In the genomic region with DNA sequence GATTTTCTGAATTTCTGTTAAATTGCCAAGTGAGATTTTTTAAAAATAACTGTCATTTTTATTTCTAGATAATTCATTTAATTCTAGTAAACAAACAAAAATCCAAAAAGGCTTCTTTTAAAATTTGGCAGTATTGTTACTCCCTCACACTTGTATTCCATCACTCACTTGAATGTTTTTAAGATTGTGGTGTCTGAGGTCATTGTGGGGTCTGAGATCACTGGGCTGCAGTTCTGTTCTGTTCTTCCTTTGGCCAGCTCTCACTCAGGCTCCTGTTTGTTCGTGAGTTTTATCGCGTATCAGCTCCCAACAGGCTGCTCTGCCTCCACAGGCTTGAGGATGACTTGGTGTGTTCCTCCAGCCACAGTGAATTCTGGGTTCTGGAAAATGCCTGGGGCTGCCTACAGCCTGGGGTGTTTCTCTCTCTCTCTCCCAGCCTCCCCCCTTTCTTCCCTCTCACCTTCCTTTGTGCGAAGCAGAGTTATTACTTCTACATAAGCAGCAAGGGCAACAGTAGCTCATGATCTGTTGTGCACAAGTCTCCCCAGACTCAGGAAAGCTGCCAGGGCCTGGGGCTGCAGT, we compare ENCODE assay signal across 9 mouse cellular contexts. TPM values are rescaled to one million over a fixed set of nuclear protein-coding genes. Genes with fewer than 3 reads are reported as not detected.
DNase-seq lines count a peak whose midpoint lies in the region; ATAC-seq lines count a peak whose summit lies in the region.
"Had no signal": no experiment of that assay in that cellular context is flagged by ENCODE, and none has a peak within 500 bp of the region (broad histone marks: within the 10 kb centered on the region; RNA-seq: fewer than 3 reads in every experiment).

No protein-coding gene starts in this region.

- no peak for DNase-seq in lung, postnatal 36 days
- DNase-seq in embryo, embryonic 10.5 days (ENCODE audit: low spot score), result no peak
- no peak for DNase-seq in thymus, postnatal 14 days
- DNase-seq: layer of hippocampus, postnatal 36 days; lung, postnatal 14 days had no signal

- no peak overlapping the region for H3K4me3 ChIP-seq in lung, embryonic 15.5 days
- H3K4me3 ChIP-seq in heart, embryonic 16.5 days (ENCODE audit: low read length), result no peak overlapping the region
- H3K4me3 ChIP-seq in limb, embryonic 12.5 days (replicated peaks), result no peak overlapping the region
- H3K4me3 ChIP-seq in midbrain, embryonic 16.5 days (ENCODE audit: low read depth, low read length), result no peak overlapping the region

- H3K9me3 ChIP-seq in lung, embryonic 15.5 days, result no peaks in the 10 kb centered on the region
- no peaks in the 10 kb centered on the region for H3K9me3 ChIP-seq in heart, embryonic 16.5 days (replicated peaks; ENCODE audit: control insufficient read depth, low read length)
- H3K9me3 ChIP-seq in limb, embryonic 12.5 days, result no peaks in the 10 kb centered on the region; the same call in 1 of the 2 replicates
- no peaks in the 10 kb centered on the region for H3K9me3 ChIP-seq in midbrain, embryonic 16.5 days (replicated peaks; ENCODE audit: control insufficient read depth, low read length, poor library complexity, severe bottlenecking)

- no peaks in the 10 kb centered on the region for H3K27me3 ChIP-seq in lung, embryonic 15.5 days
- H3K27me3 ChIP-seq in heart, embryonic 16.5 days (ENCODE audit: control insufficient read depth, insufficient read depth, low read length), result no peaks in the 10 kb centered on the region
- H3K27me3 ChIP-seq in limb, embryonic 12.5 days, result no peaks in the 10 kb centered on the region
- no peaks in the 10 kb centered on the region for H3K27me3 ChIP-seq in midbrain, embryonic 16.5 days (ENCODE audit: control insufficient read depth, insufficient read depth, low read depth, low read length)

- H3K36me3 ChIP-seq in lung, embryonic 15.5 days, result no peaks in the 10 kb centered on the region
- no peaks in the 10 kb centered on the region for H3K36me3 ChIP-seq in heart, embryonic 16.5 days (ENCODE audit: control insufficient read depth, insufficient read depth)
- no peaks in the 10 kb centered on the region for H3K36me3 ChIP-seq in limb, embryonic 12.5 days
- H3K36me3 ChIP-seq in midbrain, embryonic 16.5 days (ENCODE audit: control insufficient read depth, insufficient read depth, low read length), result no peaks in the 10 kb centered on the region

- WGBS in lung, embryonic 15.5 days, result 32% methylated on average over 4 of the region's 4 CpGs
- WGBS in heart, embryonic 16.5 days, result 36% methylated on average over 4 of the region's 4 CpGs
- WGBS in limb, embryonic 12.5 days, result 51% methylated on average over 4 of the region's 4 CpGs
- WGBS in midbrain, embryonic 16.5 days, result 40% methylated on average over 4 of the region's 4 CpGs

- no peak overlapping the region for H3K4me2 ChIP-seq in lung, embryonic 15.5 days
- H3K4me2 ChIP-seq in heart, embryonic 16.5 days (ENCODE audit: low read depth, low read length), result no peak overlapping the region
- H3K4me2 ChIP-seq in limb, embryonic 12.5 days, result no peak overlapping the region
- no peak overlapping the region for H3K4me2 ChIP-seq in midbrain, embryonic 16.5 days (ENCODE audit: low read length)

- peak; percentile 43; the same call in 1 of the 2 replicates for ATAC-seq in lung, embryonic 15.5 days (ENCODE audit: borderline replicate concordance, extremely low read depth, low FRiP score, low TSS enrichment)
- ATAC-seq in heart, embryonic 16.5 days (replicated peaks; ENCODE audit: extremely low read depth, insufficient read depth, low FRiP score), result peak; percentile 31; the same call in 1 of the 2 replicates
- ATAC-seq in limb, embryonic 12.5 days (ENCODE audit: insufficient number of reproducible peaks, insufficient read depth, low FRiP score, low TSS enrichment, low read depth), result no peak
- ATAC-seq in midbrain, embryonic 16.5 days, result peak; percentile 33; the same call in 1 of the 2 replicates

- H3K4me1 ChIP-seq in lung, embryonic 15.5 days, result peaks cover 20% of the 10 kb centered on the region; the same call in 1 of the 2 replicates
- H3K4me1 ChIP-seq in heart, embryonic 16.5 days (ENCODE audit: control insufficient read depth, insufficient read depth, low read length), result peaks cover 13% of the 10 kb centered on the region
- H3K4me1 ChIP-seq in limb, embryonic 12.5 days (replicated peaks), result peaks cover 12% of the 10 kb centered on the region
- peaks cover 25% of the 10 kb centered on the region for H3K4me1 ChIP-seq in midbrain, embryonic 16.5 days (ENCODE audit: control insufficient read depth, insufficient read depth, low read length)

- no peak overlapping the region for H3K9ac ChIP-seq in lung, embryonic 15.5 days
- no peak overlapping the region; the same call in 1 of the 2 replicates for H3K9ac ChIP-seq in heart, embryonic 16.5 days (ENCODE audit: low read length)
- H3K9ac ChIP-seq in limb, embryonic 12.5 days (replicated peaks), result peak overlapping the region; percentile 27; the same call in 1 of the 2 replicates
- H3K9ac ChIP-seq in midbrain, embryonic 16.5 days (ENCODE audit: low read depth, low read length), result peak overlapping the region; percentile 2; the same call in 1 of the 2 replicates

- H3K27ac ChIP-seq in lung, embryonic 15.5 days, result no peak overlapping the region
- H3K27ac ChIP-seq in heart, embryonic 16.5 days (ENCODE audit: low read length), result no peak overlapping the region
- peak overlapping the region; percentile 64; the same call in 1 of the 2 replicates for H3K27ac ChIP-seq in limb, embryonic 12.5 days
- peak overlapping the region; percentile 73 for H3K27ac ChIP-seq in midbrain, embryonic 16.5 days (ENCODE audit: low read length)

RNA-seq across cellular contexts. Expression of a gene that starts 58.2 kb away (rescaled TPM):
- 28.4 and 31.1 TPM in 2 replicates for polyA plus RNA-seq in lung, embryonic 15.5 days (2015; fragmentation: Nextera tagmentation; extraction: Ambion mirVana)
- 20.2 and 24.9 TPM in 2 replicates for polyA plus RNA-seq in heart, embryonic 16.5 days (2015; fragmentation: Nextera tagmentation; extraction: Ambion mirVana)
- polyA plus RNA-seq in limb, embryonic 12.5 days (2016; fragmentation: Nextera tagmentation; extraction: Ambion mirVana), result 33.7 and 35.5 TPM in 2 replicates
- 69.7 and 70.7 TPM in 2 replicates for polyA plus RNA-seq in midbrain, embryonic 16.5 days (2015; fragmentation: Nextera tagmentation; extraction: Ambion mirVana)

RNA-seq across cellular contexts. Expression of a gene that starts 59.6 kb away (rescaled TPM):
- 38.3 and 41.5 TPM in 2 replicates for polyA plus RNA-seq in lung, embryonic 15.5 days (2015; fragmentation: Nextera tagmentation; extraction: Ambion mirVana)
- polyA plus RNA-seq in heart, embryonic 16.5 days (2015; fragmentation: Nextera tagmentation; extraction: Ambion mirVana), result 34.5 and 35.2 TPM in 2 replicates
- 42.1 and 43.0 TPM in 2 replicates for polyA plus RNA-seq in limb, embryonic 12.5 days (2016; fragmentation: Nextera tagmentation; extraction: Ambion mirVana)
- polyA plus RNA-seq in midbrain, embryonic 16.5 days (2015; fragmentation: Nextera tagmentation; extraction: Ambion mirVana), result 43.1 and 43.6 TPM in 2 replicates

Comparison
In these comparisons a context has a peak if more than half of its experiments do, and no peak if none do; other contexts are left out.
1. H3K27ac ChIP-seq: peak in limb, embryonic 12.5 days (single experiment) and midbrain, embryonic 16.5 days (single experiment); none in lung, embryonic 15.5 days (single experiment) and heart, embryonic 16.5 days (single experiment).
2. H3K9ac ChIP-seq: peak in limb, embryonic 12.5 days (single experiment) and midbrain, embryonic 16.5 days (single experiment); none in lung, embryonic 15.5 days (single experiment) and heart, embryonic 16.5 days (single experiment).